Mouse (Mus musculus) MEL (cell line): ENCODE measurements around the gene Htr7. TPM values are rescaled to one million over a fixed set of nuclear protein-coding genes. Genes with fewer than 3 reads are reported as not detected.
A peak's percentile ranks its signal among the peaks of the same experiment; 100 is the strongest.

Experiments used
- DNase-seq: peaks from one replicate; pipeline ENCODE4 v3.0.0; 2011; ENCODE audit warnings: low read depth, low spot score
- H3K27ac ChIP-seq: 2 replicates; pipeline ENCODE4 v1.5.1; 2012; ENCODE audit warnings: low read depth, mild to moderate bottlenecking, control low read depth, low read length, moderate library complexity; ENCODE audit not compliant: control insufficient read depth
- H3K27me3 ChIP-seq, 2 experiments: fragments of 150-350 bp in 1 of 2; sonication (generic) in 1 of 2; 2 replicates each; pipeline ENCODE4 v1.6.1; 2012; ENCODE audit warnings: low read length in 2 of 2, mild to moderate bottlenecking in 2 of 2, improper control_type of control experiment in 1 of 2, moderate library complexity in 1 of 2; ENCODE audit not compliant: insufficient read depth in 2 of 2, control insufficient read depth in 1 of 2
- H3K36me3 ChIP-seq, 2 experiments: 2 replicates each; pipeline ENCODE4 v1.6.1; 2012 to 2014; ENCODE audit warnings: low read length in 2 of 2, improper control_type of control experiment in 1 of 2, inconsistent platforms in 1 of 2, mild to moderate bottlenecking in 1 of 2; ENCODE audit not compliant: insufficient read depth in 2 of 2, control insufficient read depth in 1 of 2
- H3K4me1 ChIP-seq, 2 experiments: fragments of 150-350 bp in 1 of 2; sonication (generic) in 1 of 2; 2 replicates each; pipeline ENCODE4 v1.6.1; 2012; ENCODE audit warnings: low read length in 2 of 2, improper control_type of control experiment in 1 of 2, mild to moderate bottlenecking in 1 of 2; ENCODE audit not compliant: insufficient read depth in 2 of 2, control insufficient read depth in 1 of 2
- H3K4me3 ChIP-seq, 2 experiments: fragments of 150-350 bp in 1 of 2; sonication (generic) in 1 of 2; 2 replicates each; pipeline ENCODE4 v1.5.1; 2012; ENCODE audit warnings: low read depth in 2 of 2, low read length in 2 of 2, mild to moderate bottlenecking in 2 of 2, moderate library complexity in 2 of 2, control low read depth in 1 of 2, improper control_type of control experiment in 1 of 2; ENCODE audit not compliant: control insufficient read depth in 1 of 2, insufficient read depth in 1 of 2
- H3K79me2 ChIP-seq: 2 replicates; pipeline ENCODE4 v1.6.1; 2012; ENCODE audit warnings: mild to moderate bottlenecking, low read length, moderate library complexity; ENCODE audit not compliant: control insufficient read depth, poor library complexity, insufficient read depth
- H3K9ac ChIP-seq: 2 replicates; pipeline ENCODE4 v1.6.1; 2012; ENCODE audit warnings: low read depth, mild to moderate bottlenecking, control low read depth, low read length, moderate library complexity; ENCODE audit not compliant: control insufficient read depth, poor library complexity, severe bottlenecking
- H3K9me3 ChIP-seq: fragments of 150-350 bp; sonication (generic); replicated peaks from 2 replicates; pipeline ENCODE4 v1.6.1; 2012; ENCODE audit warnings: mild to moderate bottlenecking, low read length, improper control_type of control experiment, moderate library complexity; ENCODE audit not compliant: insufficient read depth
- CHD1 ChIP-seq: IDR thresholded peaks from 2 replicates; pipeline ENCODE4 v1.6.1; 2012; ENCODE audit warnings: low read depth, mild to moderate bottlenecking, inconsistent platforms, low read length, improper control_type of control experiment
- CHD2 ChIP-seq: IDR thresholded peaks from 2 replicates; pipeline ENCODE4 v1.6.1; 2011; ENCODE audit warnings: low read length, improper control_type of control experiment
- CTCF ChIP-seq, 3 experiments: IDR thresholded peaks in 2 of 3; conservative IDR thresholded peaks in 1 of 3; 2 replicates each; pipeline ENCODE4 v1.5.1; 2011 to 2012; ENCODE audit warnings: low read length in 3 of 3, low read depth in 2 of 3, mild to moderate bottlenecking in 2 of 3, improper control_type of control experiment in 1 of 3, inconsistent platforms in 1 of 3, mixed read lengths in 1 of 3, moderate library complexity in 1 of 3; ENCODE audit not compliant: control insufficient read depth in 1 of 3, insufficient read depth in 1 of 3, poor library complexity in 1 of 3, severe bottlenecking in 1 of 3
- ELF1 ChIP-seq: IDR thresholded peaks from 2 replicates; pipeline ENCODE4 v1.6.1; 2014; ENCODE audit warnings: low read depth, mild to moderate bottlenecking, inconsistent platforms, low read length, improper control_type of control experiment, moderate library complexity
- EP300 ChIP-seq, 2 experiments: IDR thresholded peaks; 2 replicates each; pipeline ENCODE4 v1.6.1; 2011; ENCODE audit warnings: improper control_type of control experiment in 2 of 2, low read length in 2 of 2, low read depth in 1 of 2, mild to moderate bottlenecking in 1 of 2
- ETS1 ChIP-seq: IDR thresholded peaks from 2 replicates; pipeline ENCODE4 v1.6.1; 2012; ENCODE audit warnings: low read depth, mild to moderate bottlenecking, inconsistent platforms, low read length, improper control_type of control experiment, moderate library complexity
- GABPA ChIP-seq: IDR thresholded peaks from 2 replicates; pipeline ENCODE4 v1.6.1; 2012; ENCODE audit warnings: low read depth, mild to moderate bottlenecking, inconsistent platforms, low read length, improper control_type of control experiment, moderate library complexity
- GATA1 ChIP-seq: IDR thresholded peaks from 2 replicates; pipeline ENCODE4 v1.6.1; 2011; ENCODE audit warnings: low read depth, low read length, improper control_type of control experiment
- HCFC1 ChIP-seq: IDR thresholded peaks from 2 replicates; pipeline ENCODE4 v1.6.1; 2012; ENCODE audit warnings: low read depth, mild to moderate bottlenecking, inconsistent platforms, low read length, improper control_type of control experiment, moderate library complexity
- JUND ChIP-seq: IDR thresholded peaks from 2 replicates; pipeline ENCODE4 v1.6.1; 2011; ENCODE audit warnings: low read depth, mild to moderate bottlenecking, improper control_type of control experiment, low read length
- KAT2A ChIP-seq: conservative IDR thresholded peaks from 2 replicates; pipeline ENCODE4 v1.6.1; 2012; ENCODE audit warnings: low read depth, low read length, improper control_type of control experiment, inconsistent platforms
- MAFK ChIP-seq: IDR thresholded peaks from 2 replicates; pipeline ENCODE4 v1.6.1; 2011; ENCODE audit warnings: low read depth, mild to moderate bottlenecking, low read length, improper control_type of control experiment, borderline replicate concordance
- MAZ ChIP-seq: IDR thresholded peaks from 2 replicates; pipeline ENCODE4 v1.6.1; 2012; ENCODE audit warnings: low read depth, mild to moderate bottlenecking, inconsistent platforms, low read length, improper control_type of control experiment
- MEF2A ChIP-seq: IDR thresholded peaks from 2 replicates; pipeline ENCODE4 v1.6.1; 2014; ENCODE audit warnings: low read depth, mild to moderate bottlenecking, inconsistent platforms, low read length, improper control_type of control experiment; ENCODE audit not compliant: poor library complexity, insufficient replicate concordance, severe bottlenecking; ENCODE audit errors: extremely low read depth
- MXI1 ChIP-seq: IDR thresholded peaks from 2 replicates; pipeline ENCODE4 v1.6.1; 2011; ENCODE audit warnings: mild to moderate bottlenecking, low read depth, low read length, improper control_type of control experiment
- MYB ChIP-seq: IDR thresholded peaks from 2 replicates; pipeline ENCODE4 v1.6.1; 2011; ENCODE audit warnings: mild to moderate bottlenecking, low read depth, low read length, improper control_type of control experiment
- MYC ChIP-seq: IDR thresholded peaks from 2 replicates; pipeline ENCODE4 v1.6.1; 2011; ENCODE audit warnings: low read depth, mild to moderate bottlenecking, low read length, improper control_type of control experiment, moderate library complexity
- NELFE ChIP-seq: IDR thresholded peaks from 2 replicates; pipeline ENCODE4 v1.6.1; 2011; ENCODE audit warnings: low read depth, low read length, improper control_type of control experiment
- NRF1 ChIP-seq: IDR thresholded peaks from 2 replicates; pipeline ENCODE4 v1.6.1; 2014; ENCODE audit warnings: low read depth, mild to moderate bottlenecking, inconsistent platforms, low read length, improper control_type of control experiment, moderate library complexity; ENCODE audit not compliant: poor library complexity, insufficient read depth, severe bottlenecking
- POLR2AphosphoS2 ChIP-seq: IDR thresholded peaks from 2 replicates; pipeline ENCODE4 v1.6.1; 2011; ENCODE audit warnings: low read length, improper control_type of control experiment
- POLR2AphosphoS5 ChIP-seq: IDR thresholded peaks from 2 replicates; pipeline ENCODE4 v1.6.1; 2012; ENCODE audit warnings: low read depth, borderline replicate concordance, mild to moderate bottlenecking, inconsistent platforms, low read length, moderate library complexity, mixed read lengths
- RAD21 ChIP-seq: IDR thresholded peaks from 2 replicates; pipeline ENCODE4 v1.6.1; 2011; ENCODE audit warnings: mild to moderate bottlenecking, low read depth, low read length, improper control_type of control experiment
- RCOR1 ChIP-seq: IDR thresholded peaks from 2 replicates; pipeline ENCODE4 v1.6.1; 2012; ENCODE audit warnings: low read depth, mild to moderate bottlenecking, inconsistent platforms, low read length, improper control_type of control experiment
- SMC3 ChIP-seq: IDR thresholded peaks from 2 replicates; pipeline ENCODE4 v1.6.1; 2011; ENCODE audit warnings: low read depth, low read length, improper control_type of control experiment
- TAL1 ChIP-seq: IDR thresholded peaks from 2 replicates; pipeline ENCODE4 v1.6.1; 2012; ENCODE audit warnings: mild to moderate bottlenecking, inconsistent platforms, low read length, moderate library complexity, mixed read lengths
- TBP ChIP-seq: IDR thresholded peaks from 2 replicates; pipeline ENCODE4 v1.8.0; 2011; ENCODE audit warnings: low read depth, low read length, improper control_type of control experiment
- TCF12 ChIP-seq: IDR thresholded peaks from 2 replicates; pipeline ENCODE4 v1.6.1; 2014; ENCODE audit warnings: low read depth, mild to moderate bottlenecking, inconsistent platforms, low read length, improper control_type of control experiment, moderate library complexity
- USF1 ChIP-seq: IDR thresholded peaks from 2 replicates; pipeline ENCODE4 v1.6.1; 2014; ENCODE audit warnings: low read depth, mild to moderate bottlenecking, inconsistent platforms, low read length, improper control_type of control experiment, moderate library complexity
- ZC3H11A ChIP-seq: IDR thresholded peaks from 2 replicates; pipeline ENCODE4 v1.6.1; 2012; ENCODE audit warnings: low read depth, mild to moderate bottlenecking, inconsistent platforms, low read length, improper control_type of control experiment
- ZKSCAN1 ChIP-seq: IDR thresholded peaks from 2 replicates; pipeline ENCODE4 v1.6.1; 2012; ENCODE audit warnings: low read depth, mild to moderate bottlenecking, inconsistent platforms, low read length, improper control_type of control experiment, moderate library complexity
- ZMIZ1 ChIP-seq: IDR thresholded peaks from 2 replicates; pipeline ENCODE4 v1.6.1; 2012; ENCODE audit warnings: low read depth, mild to moderate bottlenecking, inconsistent platforms, low read length, improper control_type of control experiment, moderate library complexity
- ZNF384 ChIP-seq: IDR thresholded peaks from 2 replicates; pipeline ENCODE4 v1.6.1; 2012; ENCODE audit warnings: low read depth, mild to moderate bottlenecking, inconsistent platforms, low read length, improper control_type of control experiment
- polyA plus RNA-seq, 2 experiments: library from polyadenylated mRNA; stranded (reverse) in 1 of 2; unstranded in 1 of 2; fragments of >175 nt in 1 of 2; fragments of >200 nt in 1 of 2; gene quantifications; 2 replicates each; pipeline versions ENCODE4 v1.2.1 to v1.2.4; 2012; ENCODE audit warnings: low replicate concordance in 2 of 2, low read depth in 1 of 2; ENCODE audit not compliant: insufficient read length in 2 of 2, insufficient read depth in 1 of 2, missing spikeins in 1 of 2
- total RNA-seq: library from RNA; depleted of rRNA; stranded (reverse); fragments of 300-350 nt; gene quantifications from 2 replicates; pipeline ENCODE4 v1.2.3, GENCODE M21; 2012

Gene Htr7
- total and polyA plus RNA-seq, 3 experiments, result not detected

GRCm38 (mm10) chr19:36097194-36097593, 39.9 kb upstream of the Htr7 start:
- Histone ChIP-seq H3K79me2 (no peaks in the 10 kb centered on the region), H3K4me3 (no peak overlapping the region), H3K9me3 (no peaks in the 10 kb centered on the region), H3K27ac (peak overlapping the region; percentile 26; the same call in 1 of the 2 replicates), H3K36me3 (peaks cover 9% of the 10 kb centered on the region in 2 experiments), H3K9ac (no peak overlapping the region), H3K27me3 (no peaks in the 10 kb centered on the region), H3K4me1 (peaks cover 2 to 3% of the 10 kb centered on the region in 2 experiments; a peak in 3 of 4 replicates)
- peak; percentile 37 for DNase-seq
- TF ChIP-seq RCOR1 (no peak), USF1 (no peak), MEF2A (no peak), MAFK (no peak), HCFC1 (0 out of 2 replicates have a peak, but pooled peaks have one; percentile 16), KAT2A (no peak), TCF12 (no peak)

GRCm38 (mm10) chr19:36090781-36091180, 33.5 kb upstream of the Htr7 start:
- Histone ChIP-seq H3K36me3 (peaks cover 4 to 5% of the 10 kb centered on the region in 2 experiments; a peak in 3 of 4 replicates), H3K4me1 (0 out of 4 replicates have a peak, but pooled peaks cover 0 to 2% of the 10 kb centered on the region in 2 experiments)
- DNase-seq, result peak; percentile 85
- TF ChIP-seq NRF1, result no peak
- TF ChIP-seq ZC3H11A, result peak; percentile 46
- TF ChIP-seq USF1, result no peak
- TF ChIP-seq POLR2AphosphoS2, result no peak
- TF ChIP-seq RCOR1, result no peak
- no peak for TF ChIP-seq MAFK
- no peak for TF ChIP-seq ZKSCAN1
- no peak for TF ChIP-seq MAZ
- TF ChIP-seq MXI1, result peak; percentile 41; the same call in 1 of the 2 replicates
- no peak for TF ChIP-seq GABPA
- no peak for TF ChIP-seq JUND
- peak in 1 of 2 experiments; percentile 59; a peak in 2 of 4 replicates for TF ChIP-seq EP300 (IDR thresholded peaks at IDR 0.05; ENCODE audit: low read depth in 1 of 2, low read length in 2 of 2)
- TF ChIP-seq NELFE, result no peak
- TF ChIP-seq MYC, result no peak
- 0 out of 2 replicates have a peak, but pooled peaks have one; percentile 20 for TF ChIP-seq TBP
- TF ChIP-seq CHD1, result no peak
- no peak for TF ChIP-seq ELF1
- 0 out of 2 replicates have a peak, but pooled peaks have one; percentile 40 for TF ChIP-seq MYB
- no peak for TF ChIP-seq ETS1
- peak; percentile 56 for TF ChIP-seq GATA1
- peak; percentile 22 to 83 (median 66); a peak in 4 of 6 replicates for TF ChIP-seq CTCF (IDR thresholded peaks at IDR 0.05 in 2 of 3, conservative IDR thresholded peaks at IDR 0.05 in 1 of 3; ENCODE audit: control insufficient read depth in 1 of 3, insufficient read depth in 1 of 3, low read depth in 2 of 3, low read length in 3 of 3, poor library complexity in 1 of 3, severe bottlenecking in 1 of 3)
- peak; percentile 66 for TF ChIP-seq SMC3
- no peak for TF ChIP-seq CHD2
- TF ChIP-seq ZMIZ1, result no peak
- no peak for TF ChIP-seq POLR2AphosphoS5
- TF ChIP-seq RAD21, result peak; percentile 77
- TF ChIP-seq ZNF384, result no peak
- no peak for TF ChIP-seq TAL1

More at GRCm38 (mm10) chr19:36090781-36091180, 33.5 kb upstream of the Htr7 start:
- Histone ChIP-seq H3K4me3 (no peak overlapping the region), H3K27me3 (no peaks in the 10 kb centered on the region), H3K9me3 (no peaks in the 10 kb centered on the region), H3K79me2 (no peaks in the 10 kb centered on the region), H3K27ac (no peak overlapping the region), H3K9ac (no peak overlapping the region)
